Mouse (Mus musculus) frontal cortex, postnatal 36 days (tissue): Measurements from ENCODE around the gene Nlrc4.

Source experiments
- DNase-seq, 2 experiments: peaks; one replicate each; pipeline ENCODE4 v3.0.0; 2022; ENCODE audit warnings: low spot score in 2 of 2

Gene Nlrc4

GRCm38 (mm10) chr17:74430074-74430473, 28.9 kb downstream of the Nlrc4 start:
- no peak for DNase-seq

GRCm38 (mm10) chr17:74424401-74425005, 34.4 kb downstream of the Nlrc4 start:
- DNase-seq = no peak

GRCm38 (mm10) chr17:74420656-74421055, 38.3 kb downstream of the Nlrc4 start:
- no peak for DNase-seq

GRCm38 (mm10) chr17:74418171-74418570, 40.8 kb downstream of the Nlrc4 start:
- DNase-seq = no peak

GRCm38 (mm10) chr17:74416841-74417360, 42.0 kb downstream of the Nlrc4 start:
- peak in 1 of 2 experiments; percentile 20 for DNase-seq

GRCm38 (mm10) chr17:74414671-74415070, 44.3 kb downstream of the Nlrc4 start:
- DNase-seq = no peak

GRCm38 (mm10) chr17:74413324-74413723, 45.6 kb downstream of the Nlrc4 start:
- no peak for DNase-seq

GRCm38 (mm10) chr17:74409722-74410121, 49.2 kb downstream of the Nlrc4 start:
- no peak for DNase-seq

- DNase-seq = no peak
Observed at GRCm38 (mm10) chr17:74406487-74406886, 52.5 kb downstream of the Nlrc4 start.

GRCm38 (mm10) chr17:74402486-74403222, 56.3 kb downstream of the Nlrc4 start:
- no peak for DNase-seq

- no peak for DNase-seq
Observed at GRCm38 (mm10) chr17:74397173-74397572, 61.8 kb downstream of the Nlrc4 start.

GRCm38 (mm10) chr17:74396766-74397165, 62.2 kb downstream of the Nlrc4 start:
- no peak for DNase-seq

GRCm38 (mm10) chr17:74395383-74396065, 63.4 kb downstream of the Nlrc4 start, which contains the start of gene Slc30a6:
Gene Slc30a6, plus strand, starts transcription at chr17:74395608.
- DNase-seq = peak; percentile 96 to 98

- DNase-seq = no peak
Observed at GRCm38 (mm10) chr17:74394855-74395254, 64.1 kb downstream of the Nlrc4 start.

- no peak for DNase-seq
Observed at GRCm38 (mm10) chr17:74394381-74394780, 64.6 kb downstream of the Nlrc4 start.

- no peak for DNase-seq
Observed at GRCm38 (mm10) chr17:74389847-74390246, 69.1 kb downstream of the Nlrc4 start.

- no peak for DNase-seq
Observed at GRCm38 (mm10) chr17:74386657-74387056, 72.3 kb downstream of the Nlrc4 start.

GRCm38 (mm10) chr17:74376916-74377315, 82.0 kb downstream of the Nlrc4 start:
- no peak for DNase-seq
